Mouse (Mus musculus) liver, embryonic 15.5 days (tissue): ENCODE measurements around the gene Gstt4. TPM values are rescaled to one million over a fixed set of nuclear protein-coding genes. Genes with fewer than 3 reads are reported as not detected.
"Not testable (repeated sequence)": the region's sequence is repeated elsewhere in the genome, so short reads cannot be mapped to it uniquely, and the experiment has no call there.

Source experiments
- ATAC-seq: fragments of 200-750 bp; cut with Nextera tagmentation; 2 replicates; pipeline ENCODE4 v1.8.0; 2017; ENCODE audit warnings: moderate number of reproducible peaks, mild to moderate bottlenecking, moderate library complexity; ENCODE audit not compliant: insufficient read depth
- H3K27ac ChIP-seq: fragments of 300-500 bp; sonication (generic); replicated peaks from 2 replicates; pipeline ENCODE4 v1.5.1; 2015; ENCODE audit warnings: mild to moderate bottlenecking, inconsistent platforms
- H3K27me3 ChIP-seq: fragments of 300-500 bp; sonication (generic); 2 replicates; pipeline ENCODE4 v1.6.1; 2015; ENCODE audit warnings: mild to moderate bottlenecking, inconsistent platforms
- H3K36me3 ChIP-seq: fragments of 300-500 bp; sonication (generic); replicated peaks from 2 replicates; pipeline ENCODE4 v1.6.1; 2015; ENCODE audit warnings: moderate library complexity, mild to moderate bottlenecking, inconsistent platforms
- H3K4me1 ChIP-seq: fragments of 300-500 bp; sonication (generic); replicated peaks from 2 replicates; pipeline ENCODE4 v1.6.1; 2015; ENCODE audit warnings: inconsistent platforms
- H3K4me2 ChIP-seq: fragments of 300-500 bp; sonication (generic); 2 replicates; pipeline ENCODE4 v1.6.1; 2015; ENCODE audit warnings: moderate library complexity, mild to moderate bottlenecking, inconsistent platforms
- H3K4me3 ChIP-seq: fragments of 300-500 bp; sonication (generic); replicated peaks from 2 replicates; pipeline ENCODE4 v1.5.1; 2015; ENCODE audit warnings: mild to moderate bottlenecking, inconsistent platforms
- H3K9ac ChIP-seq: fragments of 300-500 bp; sonication (generic); 2 replicates; pipeline ENCODE4 v1.6.1; 2015; ENCODE audit warnings: moderate library complexity, mild to moderate bottlenecking, inconsistent platforms
- H3K9me3 ChIP-seq: fragments of 300-500 bp; sonication (generic); replicated peaks from 2 replicates; pipeline ENCODE4 v1.6.1; 2016; ENCODE audit warnings: inconsistent platforms
- WGBS: fragments of 180-500 bp; shearing (Covaris S2); methylation state at CpG from one replicate; pipeline ENCODE4 v1.1.7; 2015; ENCODE audit warnings: mixed read lengths; ENCODE audit not compliant: insufficient replicate concordance; 5-methylcytosine and 5-hydroxymethylcytosine counted together
- polyA plus RNA-seq: library from polyadenylated mRNA; unstranded; fragments of >200 nt; fragmentation: Nextera tagmentation; extraction: Ambion mirVana; gene quantifications from 2 replicates; pipeline ENCODE4 v1.2.1, GENCODE M21; 2015

Gstt4 gene
- polyA plus RNA-seq, 1 experiment from 2014 or later = not detected

DNA sequence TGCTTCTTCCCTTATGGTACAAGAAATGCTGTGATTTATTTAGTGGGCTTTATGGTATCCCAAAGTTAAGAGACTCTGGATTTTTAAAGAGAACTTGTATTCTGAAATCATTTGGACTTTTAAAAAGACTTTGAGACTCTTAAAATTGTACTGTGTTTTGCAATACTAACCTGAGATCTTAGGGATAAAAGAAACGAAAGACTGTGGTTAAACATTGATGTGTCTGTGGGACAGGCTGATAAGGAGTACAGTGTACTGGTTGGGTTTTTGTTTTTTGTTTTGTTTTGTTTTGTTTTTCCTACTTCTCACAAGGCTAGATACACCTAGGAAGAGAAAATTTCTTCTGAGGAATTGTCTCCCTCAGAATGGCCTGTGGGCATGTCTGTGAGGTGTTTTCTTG is 36.9 kb downstream of the Gstt4 start:
- no peak overlapping the region for H3K4me2 ChIP-seq
- H3K27ac ChIP-seq = no peak overlapping the region
- H3K9ac ChIP-seq = no peak overlapping the region
- ATAC-seq = no peak
- H3K27me3 ChIP-seq = peaks cover 45% of the 10 kb centered on the region
- H3K9me3 ChIP-seq = no peaks in the 10 kb centered on the region
- 5% methylated on average over 1 of the region's 1 CpGs for WGBS
- H3K36me3 ChIP-seq = 0 out of 2 replicates have a peak, but pooled peaks cover 2% of the 10 kb centered on the region
- no peak overlapping the region for H3K4me3 ChIP-seq
- no peaks in the 10 kb centered on the region for H3K4me1 ChIP-seq

DNA sequence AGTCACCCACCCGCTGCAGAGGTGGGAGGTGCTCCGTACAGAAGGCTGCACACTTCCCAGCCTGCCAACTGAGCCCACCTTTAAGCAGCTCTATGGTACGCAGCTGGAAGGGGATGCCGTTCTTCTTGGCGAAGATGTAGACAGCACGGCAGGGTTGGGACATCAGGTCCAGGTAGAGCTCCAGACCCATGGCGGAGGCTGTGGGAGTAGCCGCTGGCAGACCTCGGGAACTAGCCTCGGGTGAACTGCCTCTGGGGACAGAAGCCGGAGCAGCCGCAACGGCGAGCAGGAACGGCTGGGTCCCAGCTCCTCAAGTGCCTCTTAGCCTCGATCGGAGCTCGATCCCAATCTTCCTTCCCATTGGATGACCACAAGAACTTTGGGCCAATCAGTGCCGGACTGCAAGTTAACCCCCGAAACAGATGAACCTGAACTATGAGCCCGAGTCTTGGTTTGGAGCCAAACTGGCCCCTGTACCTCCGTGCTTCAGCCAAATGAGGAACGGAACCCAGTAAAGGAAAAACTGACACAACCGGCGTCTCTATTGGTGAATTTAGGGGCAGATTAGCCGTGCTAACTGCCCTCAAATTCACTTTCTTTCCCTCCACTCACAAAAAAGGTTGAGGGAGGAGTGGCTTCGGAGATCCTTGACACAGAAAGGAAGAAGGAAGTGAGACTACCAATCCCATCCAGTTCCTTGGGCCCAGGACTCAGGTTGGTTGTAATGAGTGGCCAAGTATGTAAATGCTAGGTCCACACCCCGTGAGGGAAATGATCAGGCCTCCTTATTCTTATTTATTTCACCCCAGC is 41.4 kb downstream of the Gstt4 start, which contains the start of the genes Gm20441 and Gstt3:
TSS of gene Gm20441 (minus strand) at position 186 of the 810 bp plus-strand sequence.
TSS of gene Gstt3 (minus strand) at position 646 of the 810 bp plus-strand sequence.
- peaks cover 77% of the 10 kb centered on the region for H3K27me3 ChIP-seq
- peak within 1 kb of the TSS; percentile 43 for H3K4me3 ChIP-seq
- H3K4me2 ChIP-seq = peak within 1 kb of the TSS; percentile 58
- peak within 1 kb of the TSS; percentile 31; the same call in 1 of the 2 replicates for H3K27ac ChIP-seq
- ATAC-seq = peak; percentile 60; the same call in 1 of the 2 replicates
- H3K9me3 ChIP-seq = no peaks in the 10 kb centered on the region
- 0 out of 2 replicates have a peak, but pooled peaks cover 2% of the 10 kb centered on the region for H3K36me3 ChIP-seq
- WGBS = 1% methylated on average over 28 of the region's 28 CpGs
- H3K9ac ChIP-seq = 0 out of 2 replicates have a peak within 1 kb of the TSS, but pooled peaks have one; percentile 19
- H3K4me1 ChIP-seq = peaks cover 4% of the 10 kb centered on the region; the same call in 1 of the 2 replicates

DNA sequence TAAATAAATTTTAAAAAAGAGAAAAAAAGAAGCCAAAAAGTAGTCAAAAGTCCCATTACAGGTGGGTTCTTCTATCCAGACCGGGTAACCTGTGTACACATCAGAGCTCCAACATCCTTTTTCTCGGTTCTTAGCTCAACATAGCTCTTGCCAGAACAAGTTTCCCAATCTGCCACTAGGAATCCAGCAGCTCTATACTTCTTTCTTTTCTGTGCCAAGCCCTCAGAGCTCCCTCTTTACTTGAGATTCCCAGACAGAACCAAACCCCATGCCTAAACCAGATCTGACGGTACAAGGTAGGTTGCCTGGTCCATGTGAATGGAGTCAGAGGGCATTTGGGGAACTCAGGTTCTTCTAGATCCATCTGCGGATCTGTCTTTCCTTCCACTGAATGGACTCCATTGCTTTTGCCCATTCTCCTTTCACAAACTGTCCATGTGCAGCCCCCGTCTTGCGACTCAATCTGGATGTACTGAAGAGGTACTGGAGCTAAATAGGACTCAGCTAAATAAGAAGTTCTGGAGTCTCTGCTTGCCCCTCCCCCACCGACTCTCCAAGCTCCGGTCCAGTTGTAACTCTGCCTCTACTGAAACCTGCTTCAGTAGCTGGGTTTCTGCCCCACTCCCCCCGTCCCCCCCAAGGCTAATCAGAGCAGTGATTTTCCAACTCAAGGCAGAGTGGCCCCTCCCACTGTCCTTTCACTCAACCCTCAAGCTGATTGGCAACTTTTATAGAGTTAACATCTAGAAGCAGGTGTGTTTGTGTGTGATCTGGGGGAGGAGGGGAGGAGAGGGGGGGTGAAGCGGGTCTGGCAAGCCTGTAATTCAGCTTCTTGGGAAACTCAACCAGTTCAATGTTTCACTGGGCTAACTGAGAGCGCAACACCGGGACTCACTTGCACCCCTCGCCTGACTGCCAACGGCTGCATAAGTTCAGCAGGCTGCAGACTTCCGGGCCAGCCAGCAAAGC is 42.9 kb downstream of the Gstt4 start:
- ATAC-seq = no peak
- H3K27ac ChIP-seq = no peak overlapping the region
- WGBS = 32% methylated on average over 15 of the region's 15 CpGs
- H3K4me2 ChIP-seq = peak overlapping the region; percentile 58
- H3K4me3 ChIP-seq = peak overlapping the region; percentile 43; the same call in 1 of the 2 replicates
- H3K9me3 ChIP-seq = no peaks in the 10 kb centered on the region
- H3K36me3 ChIP-seq = 0 out of 2 replicates have a peak, but pooled peaks cover 2% of the 10 kb centered on the region
- peaks cover 70% of the 10 kb centered on the region for H3K27me3 ChIP-seq
- peaks cover 4% of the 10 kb centered on the region; the same call in 1 of the 2 replicates for H3K4me1 ChIP-seq
- no peak overlapping the region for H3K9ac ChIP-seq

DNA sequence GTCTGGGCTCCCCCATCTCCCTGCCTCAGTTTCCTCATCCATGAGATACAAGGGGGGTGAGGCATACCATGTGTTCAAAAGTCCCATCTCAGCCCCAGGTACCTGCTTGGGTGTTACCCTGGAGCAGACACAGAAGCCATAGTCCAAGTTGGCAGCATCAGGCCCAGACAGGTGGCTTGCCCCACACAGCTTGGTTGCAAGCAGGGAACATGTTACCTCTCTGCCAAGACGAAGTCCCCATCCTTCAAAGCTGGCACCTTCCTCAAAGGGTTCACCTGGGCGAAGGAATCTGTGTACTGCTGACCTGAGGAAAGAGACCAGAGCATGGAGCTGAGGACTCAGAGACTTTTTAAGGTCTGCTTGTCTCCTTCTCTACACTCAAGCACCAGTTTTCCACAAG is 44.5 kb downstream of the Gstt4 start:
- Histone ChIP-seq H3K4me1 (peaks cover 15% of the 10 kb centered on the region), H3K36me3 (no peaks in the 10 kb centered on the region), H3K4me2 (no peak overlapping the region), H3K27ac (no peak overlapping the region), H3K27me3 (peaks cover 56% of the 10 kb centered on the region), H3K9me3 (no peaks in the 10 kb centered on the region), H3K4me3 (no peak overlapping the region), H3K9ac (no peak overlapping the region)
- WGBS = 52% methylated on average over 2 of the region's 2 CpGs
- ATAC-seq = no peak

DNA sequence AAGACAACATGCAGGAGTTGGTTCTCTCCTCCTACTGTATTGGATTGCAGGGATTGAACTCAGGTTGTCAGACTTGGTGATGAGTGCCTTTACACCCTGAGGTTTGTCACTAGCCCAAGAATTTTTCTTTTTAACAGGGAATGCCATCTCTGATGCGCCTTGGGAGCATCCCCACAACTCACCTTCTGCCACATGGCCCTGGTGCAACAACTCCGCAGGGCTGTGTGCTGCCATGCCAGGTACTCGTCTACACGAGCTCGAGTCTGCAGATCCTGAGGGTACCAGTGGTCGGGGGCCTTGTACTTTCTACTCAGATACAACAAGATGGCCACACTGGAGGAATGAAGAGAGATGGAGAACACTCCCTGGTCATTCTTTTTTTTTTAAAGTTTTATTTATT is 45.8 kb downstream of the Gstt4 start:
- WGBS = 66% methylated on average over 6 of the region's 6 CpGs
- Histone ChIP-seq H3K27ac (no peak overlapping the region), H3K4me1 (peaks cover 22% of the 10 kb centered on the region), H3K36me3 (no peaks in the 10 kb centered on the region), H3K9me3 (no peaks in the 10 kb centered on the region), H3K9ac (no peak overlapping the region), H3K4me2 (no peak overlapping the region), H3K27me3 (peaks cover 43% of the 10 kb centered on the region), H3K4me3 (no peak overlapping the region)
- no peak for ATAC-seq

DNA sequence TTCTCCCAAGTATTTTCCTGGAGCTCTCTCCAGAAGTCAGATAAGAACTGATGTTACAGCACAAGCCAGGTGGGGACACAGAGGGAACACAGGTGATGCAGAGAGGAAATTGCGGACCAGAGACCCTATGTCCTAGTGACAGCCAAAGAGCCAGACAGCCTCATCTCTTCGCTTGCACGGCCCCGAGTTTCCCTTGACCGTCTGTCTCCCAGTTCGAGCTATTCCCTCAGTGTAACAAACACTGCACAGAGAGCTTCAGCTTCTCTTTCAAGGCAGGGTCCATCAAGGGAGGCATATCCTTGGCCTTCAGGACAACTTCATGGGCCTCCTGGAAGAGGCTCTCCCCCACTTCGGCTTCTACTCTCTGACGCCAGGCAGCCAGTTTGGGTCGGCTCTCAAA is 47.8 kb downstream of the Gstt4 start:
- Histone ChIP-seq H3K27ac (no peak overlapping the region), H3K27me3 (peaks cover 23% of the 10 kb centered on the region), H3K4me2 (no peak overlapping the region), H3K36me3 (no peaks in the 10 kb centered on the region), H3K4me3 (no peak overlapping the region), H3K9me3 (no peaks in the 10 kb centered on the region), H3K4me1 (peaks cover 18% of the 10 kb centered on the region), H3K9ac (no peak overlapping the region)
- no peak for ATAC-seq
- 72% methylated on average over 9 of the region's 9 CpGs for WGBS

DNA sequence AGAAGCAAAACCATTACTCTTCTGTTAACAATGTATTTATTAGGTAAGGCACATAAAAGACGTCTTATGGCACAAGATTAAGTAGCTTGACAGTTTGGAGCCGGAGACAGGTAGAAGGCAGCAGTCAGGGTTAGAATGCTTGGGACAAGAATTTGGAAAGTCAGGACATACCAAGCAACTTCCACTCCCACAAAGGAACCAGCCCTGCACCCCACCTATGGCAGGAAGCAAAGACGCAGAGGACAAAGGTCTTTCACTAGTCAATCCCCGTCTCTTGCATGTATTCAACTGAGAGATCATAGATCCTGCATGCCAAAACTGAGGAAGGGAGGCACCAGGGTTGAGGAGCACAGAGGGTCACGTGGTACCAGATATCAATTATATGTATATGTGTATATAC is 48.2 kb downstream of the Gstt4 start:
- no peak overlapping the region for H3K4me3 ChIP-seq
- no peak overlapping the region for H3K9ac ChIP-seq
- peaks cover 19% of the 10 kb centered on the region for H3K27me3 ChIP-seq
- no peaks in the 10 kb centered on the region for H3K36me3 ChIP-seq
- H3K27ac ChIP-seq = no peak overlapping the region
- H3K4me2 ChIP-seq = 0 out of 2 replicates have a peak overlapping the region, but pooled peaks have one; percentile 94
- peaks cover 18% of the 10 kb centered on the region for H3K4me1 ChIP-seq
- no peaks in the 10 kb centered on the region for H3K9me3 ChIP-seq
- 74% methylated on average over 5 of the region's 5 CpGs for WGBS
- no peak for ATAC-seq

DNA sequence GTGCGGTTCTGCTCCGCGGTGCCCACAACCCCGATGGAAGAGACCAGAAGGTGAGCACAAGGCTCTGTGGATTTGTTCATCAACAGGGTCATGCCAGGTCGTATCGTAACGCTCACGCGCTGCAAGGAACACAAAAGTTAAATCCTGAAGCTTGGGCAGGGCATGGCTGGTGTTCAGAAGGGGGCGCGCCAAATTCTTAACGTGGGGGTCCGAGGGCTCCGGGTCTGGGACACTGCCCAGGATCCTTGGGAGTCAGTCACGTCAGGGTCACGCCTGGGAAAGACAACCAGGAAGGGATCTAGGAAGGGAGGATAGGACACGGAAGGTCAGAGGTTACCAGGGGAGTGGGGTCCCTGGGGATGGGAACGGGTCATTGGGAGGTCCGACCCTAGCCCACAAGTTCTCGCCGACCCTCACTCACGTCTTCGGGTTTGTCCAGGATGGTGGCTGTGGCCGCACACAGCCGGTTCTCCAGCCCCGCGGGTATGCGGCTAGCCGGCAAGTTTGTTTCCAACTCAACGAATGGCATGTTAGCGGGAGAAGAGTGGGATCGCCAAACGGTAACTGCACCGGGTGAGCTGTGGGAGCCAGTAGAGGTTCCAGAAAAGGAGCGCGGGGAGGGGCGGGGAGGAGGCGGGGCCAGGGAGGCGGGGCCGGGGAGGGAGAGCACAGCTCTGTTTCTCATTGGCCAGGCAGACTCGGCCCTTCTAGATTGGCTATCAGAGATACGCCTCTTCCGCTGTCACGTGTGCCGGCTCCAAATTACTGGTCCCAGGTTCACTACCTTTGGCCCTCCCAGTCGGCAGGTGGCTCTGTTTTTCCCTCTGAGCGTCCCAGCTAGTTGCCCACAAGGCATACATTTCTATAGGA is 49.3 kb downstream of the Gstt4 start, which contains the start of gene Ddt:
TSS of gene Ddt (minus strand) at position 620 of the 870 bp plus-strand sequence.
- WGBS = under 1% methylated on average over 47 of the region's 47 CpGs
- H3K27ac ChIP-seq = peak within 1 kb of the TSS; percentile 64
- H3K4me2 ChIP-seq = peak within 1 kb of the TSS; percentile 94
- peaks cover 8% of the 10 kb centered on the region for H3K27me3 ChIP-seq
- peak within 1 kb of the TSS; percentile 69 for H3K9ac ChIP-seq
- ATAC-seq = peak; percentile 84
- H3K9me3 ChIP-seq = no peaks in the 10 kb centered on the region
- H3K4me1 ChIP-seq = peaks cover 18% of the 10 kb centered on the region
- H3K36me3 ChIP-seq = no peaks in the 10 kb centered on the region
- H3K4me3 ChIP-seq = peak within 1 kb of the TSS; percentile 64

DNA sequence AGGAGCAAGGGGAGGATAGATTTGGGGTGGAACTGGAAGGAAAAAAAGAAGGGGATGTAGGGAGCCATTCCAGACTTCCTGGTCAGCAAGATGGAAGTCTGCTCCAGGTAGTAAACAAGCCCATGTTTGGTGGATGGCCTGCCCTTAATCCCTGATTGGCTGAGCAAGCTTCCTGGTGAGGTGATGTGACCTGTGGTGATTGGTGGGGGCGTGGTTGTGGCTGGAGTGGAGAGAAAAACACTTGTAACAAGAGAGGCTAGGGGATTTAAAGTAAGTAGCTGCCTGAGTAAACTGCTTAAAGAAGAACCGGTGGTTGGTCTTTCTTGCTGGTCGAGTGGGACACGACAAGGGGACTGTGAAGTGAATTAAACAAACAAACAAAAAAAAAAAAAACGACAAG is 54.6 kb downstream of the Gstt4 start:
- not testable (repeated sequence) for H3K9me3 ChIP-seq, H3K27me3 ChIP-seq, ATAC-seq, H3K4me2 ChIP-seq, H3K27ac ChIP-seq, H3K9ac ChIP-seq, H3K4me3 ChIP-seq, H3K36me3 ChIP-seq
- peaks cover 35% of the 10 kb centered on the region for H3K4me1 ChIP-seq
- WGBS = 40% methylated on average over 5 of the region's 5 CpGs

DNA sequence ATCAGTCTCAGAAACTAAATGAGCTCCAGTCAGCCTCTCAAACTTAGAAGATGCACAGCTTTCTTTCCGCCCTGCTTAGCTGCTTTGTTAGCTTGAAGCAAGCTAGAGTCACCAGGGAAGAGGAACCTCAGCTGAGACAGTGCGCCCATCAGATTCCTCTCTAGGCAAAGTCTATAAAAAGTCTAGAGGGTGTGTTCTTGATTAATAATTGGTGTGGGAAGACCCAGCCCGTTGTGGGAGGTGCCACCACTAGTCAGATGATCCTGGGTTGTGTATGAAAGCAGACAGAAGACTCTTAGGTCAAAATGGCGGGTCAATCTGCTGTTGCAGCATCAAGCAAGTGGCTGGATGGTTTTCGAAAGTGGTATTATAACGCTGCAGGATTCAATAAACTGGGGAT is 55.5 kb downstream of the Gstt4 start:
- 70% methylated on average over 6 of the region's 6 CpGs for WGBS
- Histone ChIP-seq H3K4me2 (no peak overlapping the region), H3K27ac (no peak overlapping the region), H3K27me3 (no peaks in the 10 kb centered on the region), H3K4me1 (peaks cover 38% of the 10 kb centered on the region), H3K9me3 (no peaks in the 10 kb centered on the region), H3K9ac (no peak overlapping the region), H3K4me3 (no peak overlapping the region), H3K36me3 (peaks cover 1% of the 10 kb centered on the region; the same call in 1 of the 2 replicates)
- no peak for ATAC-seq
